Mouse (Mus musculus) heart, adult 9 months (tissue): ENCODE measurements at regions not wholly inside any gene's neighbourhood (a gene's known extent, or its start where the extent isn't known, plus 50 kb on each side); places are given as distances from the start of the nearest gene placed in this dataset.

Experiments used
- DNase-seq, 2 experiments: peaks; one replicate each; pipeline ENCODE4 v3.0.0; 2022; ENCODE audit warnings: low spot score in 2 of 2

- peak; percentile 24 to 59 for DNase-seq
Measured at GRCm38 (mm10) chr1:166807163-166807945, 125.7 kb upstream of the Fmo9 start.

GRCm38 (mm10) chr1:166811341-166812071 lies 129.9 kb upstream of the Fmo9 start:
- no peak for DNase-seq

- no peak for DNase-seq
Measured at GRCm38 (mm10) chr1:166812072-166812461, 130.4 kb upstream of the Fmo9 start.

DNA sequence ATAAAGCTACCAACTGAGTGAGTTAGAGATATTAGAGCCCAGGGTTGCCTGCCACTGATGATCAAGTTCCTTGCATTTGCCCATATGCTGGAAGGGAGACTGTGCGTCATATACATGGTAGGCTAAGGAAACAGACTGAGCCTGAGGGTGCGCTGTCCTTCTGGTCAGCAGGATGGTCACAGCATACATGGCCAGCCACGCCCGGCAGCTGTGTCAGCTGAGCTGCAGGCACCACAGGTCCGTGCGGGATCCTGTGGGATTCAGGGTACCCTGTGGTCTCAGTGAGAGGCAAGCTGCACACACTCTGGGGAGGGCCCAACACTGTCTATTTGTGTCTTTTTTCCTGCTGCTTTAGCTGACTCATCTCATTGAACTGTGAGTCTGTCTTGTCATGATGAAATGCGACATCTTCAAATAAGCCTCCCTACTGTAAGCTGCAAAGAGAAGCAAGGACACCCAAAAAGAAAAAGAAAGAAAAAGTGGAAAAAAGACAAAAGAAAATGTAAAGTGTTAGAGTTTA lies 131.3 kb upstream of the Fmo9 start:
- DNase-seq, result no peak

- no peak for DNase-seq
Measured at GRCm38 (mm10) chr1:166817927-166818326, 136.3 kb upstream of the Fmo9 start.

GRCm38 (mm10) chr1:166818682-166819081 lies 137.0 kb upstream of the Fmo9 start:
- no peak for DNase-seq

- peak; percentile 59 to 69 for DNase-seq
Measured at GRCm38 (mm10) chr1:166819420-166819819, 137.8 kb upstream of the Fmo9 start.

DNA sequence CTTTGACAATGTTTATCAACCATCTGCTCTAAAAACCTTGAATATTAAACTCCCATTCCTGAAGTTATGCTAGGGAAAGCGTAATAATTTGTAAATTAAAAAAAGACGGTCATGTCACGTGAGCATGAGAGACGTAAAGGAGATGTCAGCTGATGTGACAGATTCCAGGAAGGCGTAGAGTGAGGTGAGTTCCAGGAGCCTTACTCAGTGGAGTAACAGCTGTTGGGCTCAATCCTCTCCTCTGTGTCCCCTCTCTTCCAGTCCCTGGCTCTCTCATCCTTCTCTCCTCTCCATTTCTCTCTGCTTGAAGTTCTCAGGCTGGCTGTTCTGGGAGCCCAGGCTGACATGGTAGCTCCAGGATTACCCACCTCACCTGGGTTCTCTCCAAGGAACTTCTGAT lies 138.4 kb upstream of the Fmo9 start:
- DNase-seq, result no peak

DNA sequence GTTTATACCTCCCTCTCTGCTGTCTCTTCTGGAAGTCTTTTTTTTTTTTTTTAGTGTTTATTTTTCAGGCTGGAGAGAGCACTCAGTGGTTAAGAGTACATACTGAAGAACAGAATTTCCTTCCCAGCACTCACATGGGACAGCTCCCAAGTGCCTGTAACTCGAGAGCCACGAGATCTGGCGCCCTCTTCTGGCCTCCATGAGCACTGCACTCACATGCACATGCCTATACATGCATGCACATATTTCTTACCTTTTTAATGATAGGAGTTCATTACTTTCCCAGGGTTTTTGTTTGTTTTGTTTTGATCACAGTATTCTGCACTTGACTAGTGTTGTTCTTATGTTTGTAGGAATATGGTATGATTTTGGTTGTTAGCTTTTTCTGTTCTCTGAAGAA lies 139.5 kb upstream of the Fmo9 start:
- no peak for DNase-seq

DNA sequence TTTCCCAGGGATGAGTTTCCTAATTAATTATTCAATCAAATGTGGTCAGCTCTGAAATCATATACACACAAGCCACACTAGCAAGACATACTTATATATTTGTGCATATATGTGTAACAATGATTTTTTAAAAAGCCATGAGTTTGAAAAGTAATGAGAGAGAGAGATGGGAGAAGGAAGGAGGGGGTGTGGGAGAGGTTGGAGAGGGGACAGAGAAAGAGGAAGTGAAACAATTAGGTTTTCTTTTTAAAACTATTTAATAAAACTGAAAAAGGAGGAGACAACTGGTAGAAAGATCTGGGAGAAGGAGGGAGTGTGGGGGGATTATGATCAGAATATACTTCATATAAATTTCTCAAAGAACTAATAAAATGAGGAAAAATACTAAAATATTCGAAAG lies 155.7 kb upstream of the Fmo9 start:
- DNase-seq, result no peak

DNA sequence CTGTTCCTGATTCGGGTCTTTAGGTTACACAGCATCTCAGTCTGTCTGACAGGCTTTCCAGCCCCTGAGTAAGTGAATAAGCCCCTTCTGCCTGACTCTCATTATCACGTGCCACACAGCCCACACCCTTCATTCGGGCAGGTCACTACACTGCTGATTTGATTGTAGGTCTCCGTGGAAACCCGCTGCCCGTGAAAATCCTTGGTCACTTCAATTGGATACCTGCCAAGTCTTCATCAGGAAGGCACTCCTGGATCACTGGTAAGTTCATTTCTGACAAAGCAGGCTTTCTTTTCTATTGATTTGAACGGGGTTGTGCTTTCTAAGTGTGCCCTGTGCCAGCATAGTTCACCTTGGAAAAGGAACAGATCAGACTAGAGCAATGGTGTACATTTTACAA lies 158.2 kb upstream of the Fmo9 start:
- DNase-seq, result no peak

GRCm38 (mm10) chr1:166843397-166843877 lies 157.8 kb upstream of the Fam78b start:
- DNase-seq, result no peak

DNA sequence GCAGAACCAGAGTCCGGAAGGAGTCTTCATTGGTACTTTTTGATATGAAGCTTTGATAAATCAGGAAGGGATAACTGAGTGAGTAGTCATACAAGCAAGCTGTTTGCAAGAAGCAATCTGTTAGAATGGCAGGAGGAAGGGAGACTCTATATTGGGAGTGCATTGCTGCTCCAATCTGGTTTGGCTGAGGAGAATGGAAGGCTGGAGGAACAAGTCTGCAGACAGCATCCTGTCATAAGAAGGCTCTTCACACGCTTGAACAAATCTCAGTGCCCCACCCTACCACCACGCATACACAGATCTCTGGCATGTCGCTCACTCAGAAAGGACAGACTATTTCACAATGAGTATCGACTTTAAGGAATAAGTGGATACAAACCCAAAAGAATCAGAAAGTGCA lies 154.7 kb upstream of the Fam78b start:
- no peak for DNase-seq

GRCm38 (mm10) chr1:166847233-166847632 lies 154.0 kb upstream of the Fam78b start:
- no peak for DNase-seq

DNA sequence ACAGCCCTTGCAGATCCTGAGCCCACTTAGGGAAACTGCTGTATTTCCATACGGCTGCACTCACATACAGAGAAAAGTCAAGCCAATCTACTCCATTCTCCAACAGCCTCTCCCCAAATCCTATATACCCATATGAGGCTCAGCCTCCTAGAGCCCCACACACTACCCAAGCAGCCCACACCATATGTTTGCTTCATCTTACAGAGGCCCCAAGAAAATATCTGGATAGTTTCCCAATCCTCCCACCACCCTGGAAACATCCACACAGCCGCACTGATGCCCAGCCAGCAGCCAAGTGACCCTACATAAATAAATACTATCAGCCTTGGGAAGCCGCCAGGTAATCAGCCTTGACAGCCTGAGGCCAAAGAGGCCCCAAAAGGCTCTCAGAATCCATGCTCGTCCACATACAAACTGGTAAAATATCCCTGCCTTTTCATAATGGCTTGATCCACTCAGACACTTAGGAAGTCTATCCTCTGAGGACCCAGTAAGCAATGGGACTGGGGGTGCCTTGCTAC lies 153.1 kb upstream of the Fam78b start:
- DNase-seq, result no peak

DNA sequence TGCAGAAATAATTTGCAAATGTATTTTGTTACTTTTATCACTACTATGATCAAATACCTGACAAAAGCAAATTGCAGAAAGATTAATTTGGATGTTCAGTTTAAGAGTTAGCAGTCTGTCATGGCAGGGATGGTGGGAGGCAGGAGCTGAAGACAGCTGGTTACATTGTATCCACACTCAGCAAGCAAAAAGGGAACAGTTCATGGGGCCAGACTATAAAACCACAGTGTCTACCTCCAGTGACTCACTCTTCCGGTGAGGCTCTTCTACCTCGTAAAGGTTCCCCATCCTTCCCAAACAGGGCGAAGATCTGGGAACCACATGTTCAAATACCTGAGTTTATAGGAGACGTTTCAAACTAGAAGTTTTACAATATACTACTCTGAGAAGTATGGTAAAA lies 145.2 kb upstream of the Fam78b start:
- no peak for DNase-seq

DNA sequence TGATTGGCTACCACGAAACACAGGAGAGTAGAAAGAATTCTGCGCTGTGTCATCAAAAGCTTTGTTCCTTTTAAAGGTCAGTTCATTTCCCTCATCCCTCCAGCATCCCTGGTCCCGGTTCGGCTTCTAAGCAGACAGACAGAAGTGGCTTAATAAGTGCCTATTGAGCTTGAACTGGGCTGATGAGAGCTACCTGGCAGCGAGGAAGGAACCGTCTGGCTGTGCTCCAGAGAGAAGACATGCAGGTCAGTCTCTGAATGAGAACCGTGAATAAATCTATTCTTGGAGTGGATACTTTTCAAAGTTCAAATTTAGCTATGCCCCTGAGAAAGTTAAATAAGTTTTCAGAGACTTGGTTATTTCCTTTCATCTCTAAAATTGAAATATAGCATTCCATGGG lies 135.0 kb upstream of the Fam78b start:
- DNase-seq, result no peak

DNA sequence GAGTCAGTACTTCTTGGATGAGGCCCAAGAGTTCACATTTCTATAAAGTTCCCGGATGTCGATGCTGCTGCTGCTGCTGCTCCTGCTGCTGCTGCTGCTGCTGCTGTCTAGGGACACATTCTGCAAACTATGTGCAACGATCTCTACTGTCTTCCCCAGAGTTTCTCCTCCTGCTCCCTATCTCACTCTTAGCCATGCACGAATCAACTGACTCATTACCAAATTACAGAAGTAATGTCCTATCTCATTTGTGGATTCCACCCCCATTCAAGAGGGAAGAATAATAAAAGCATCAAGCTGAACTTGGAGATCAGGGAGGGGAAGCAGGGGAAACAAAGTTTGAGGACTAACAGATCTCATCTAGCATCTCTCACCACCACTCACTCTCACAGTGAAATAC lies 130.0 kb upstream of the Fam78b start:
- DNase-seq, result no peak

DNA sequence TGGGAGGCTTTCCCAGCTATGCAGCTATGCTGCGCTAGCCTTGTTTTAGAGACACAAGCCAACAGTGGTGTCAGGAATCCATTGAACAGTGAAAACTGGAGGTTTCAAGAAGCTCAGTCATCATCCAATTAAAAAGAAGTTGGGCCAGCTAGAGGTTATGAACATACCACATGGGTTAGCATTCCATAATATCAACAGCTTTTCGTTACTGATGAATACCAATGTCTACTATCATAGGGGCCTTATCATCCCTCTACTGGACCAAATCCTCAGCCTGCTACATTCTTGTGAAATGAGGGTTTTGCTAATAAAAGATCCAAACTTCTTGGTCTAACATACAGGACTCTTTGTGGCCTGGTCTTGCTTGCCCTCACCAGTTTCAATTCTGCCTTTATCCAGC lies 124.8 kb upstream of the Fam78b start:
- DNase-seq, result no peak

DNA sequence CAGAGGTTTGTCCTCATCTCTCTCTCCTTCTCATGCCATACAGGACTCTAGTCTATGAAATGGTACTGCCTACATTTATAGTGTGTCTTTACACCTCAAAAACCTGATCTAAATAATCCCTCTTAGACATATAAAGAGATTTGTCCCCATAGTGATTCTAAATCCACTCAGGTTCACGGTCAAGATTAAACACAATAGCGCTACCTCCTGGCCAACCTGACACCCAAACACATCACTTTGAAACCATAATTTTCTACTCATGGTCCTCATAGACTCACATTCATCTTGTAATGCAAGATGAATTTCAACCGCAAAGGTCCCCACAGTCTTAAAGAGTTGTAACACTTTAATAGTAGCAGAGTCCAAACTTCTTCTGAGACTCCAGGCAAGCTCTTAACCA lies 118.0 kb upstream of the Fam78b start:
- no peak for DNase-seq

- DNase-seq, result no peak
Measured at GRCm38 (mm10) chr1:166895945-166896344, 105.3 kb upstream of the Fam78b start.

- no peak for DNase-seq
Measured at GRCm38 (mm10) chr1:166898741-166899140, 102.5 kb upstream of the Fam78b start.

DNA sequence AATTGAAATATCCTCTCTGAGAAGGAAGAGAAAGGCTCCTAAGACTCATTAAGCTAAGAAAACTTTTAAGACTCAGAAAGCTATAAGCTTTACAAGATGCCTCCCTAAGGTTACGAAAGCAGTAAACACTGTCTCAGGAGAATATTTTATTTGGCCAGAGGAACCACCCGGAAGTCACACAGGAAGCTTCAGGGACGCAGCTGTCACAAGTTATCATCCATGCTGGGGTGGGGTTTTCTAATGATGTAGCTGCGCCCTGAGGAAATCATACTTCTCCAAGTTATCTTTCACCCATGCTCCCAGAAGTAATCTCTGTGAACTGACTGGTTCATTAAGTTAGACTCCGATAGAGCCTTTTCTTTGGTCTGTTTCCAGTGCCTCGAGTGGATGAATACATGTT lies 102.0 kb upstream of the Fam78b start:
- DNase-seq, result peak; percentile 4 to 27
